Mouse (Mus musculus) spleen, adult 2 months (tissue): Measurements from ENCODE around the gene 4930556J24Rik.

Experiments
- CTCF ChIP-seq: fragments of 200-500 bp; IDR thresholded peaks from 2 replicates; pipeline ENCODE4 v1.5.1; 2011; ENCODE audit warnings: mild to moderate bottlenecking, inconsistent platforms; ENCODE audit not compliant: insufficient read depth, insufficient read length, insufficient replicate concordance; ENCODE audit errors: extremely low read depth
- POLR2A ChIP-seq: fragments of 200-500 bp; IDR thresholded peaks from 2 replicates; pipeline ENCODE4 v1.6.1; 2011; ENCODE audit warnings: low read depth, low read length, inconsistent platforms

- TF ChIP-seq POLR2A: no peak
- no peak for TF ChIP-seq CTCF
These were observed 36.0 kb upstream of the 4930556J24Rik start for GRCm38 (mm10) chr11:4012616-4013015.
